Comparison of ENCODE assay signal across 21 mouse cellular contexts in the genomic region with DNA sequence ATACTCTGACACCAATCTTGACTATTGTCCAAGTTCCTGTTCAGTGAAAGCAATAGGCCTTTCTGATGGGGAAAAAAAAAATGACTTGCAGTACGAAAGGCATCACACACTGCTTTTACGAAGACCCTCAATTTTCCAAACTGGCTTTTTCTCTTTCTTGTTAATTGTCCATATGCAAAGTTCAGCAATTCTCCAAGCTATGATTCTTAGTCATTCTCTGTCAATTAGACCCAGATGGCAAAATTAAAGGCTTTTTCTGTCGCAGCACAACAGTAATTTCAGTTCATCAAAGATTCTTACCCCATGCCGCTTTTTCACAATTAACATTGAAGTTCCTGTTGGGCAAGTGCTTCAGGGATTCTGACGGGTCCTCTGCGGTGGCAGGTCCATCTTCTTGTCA.
"Had no signal": no experiment of that assay in that cellular context is flagged by ENCODE, and none has a peak within 500 bp of the region (broad histone marks: within the 10 kb centered on the region; RNA-seq: fewer than 3 reads in every experiment).

No protein-coding gene starts in this region.

- H3K4me1 ChIP-seq: kidney, embryonic 15.5 days; limb, embryonic 12.5 days; limb, embryonic 15.5 days; midbrain, embryonic 12.5 days; midbrain, embryonic 15.5 days; neural tube, embryonic 12.5 days; neural tube, embryonic 15.5 days had no signal

- H3K9ac ChIP-seq: kidney, embryonic 15.5 days; limb, embryonic 12.5 days; limb, embryonic 15.5 days; liver, embryonic 14.5 days; liver, postnatal 0 days; lung, embryonic 14.5 days; midbrain, embryonic 12.5 days; midbrain, embryonic 15.5 days; neural tube, embryonic 12.5 days; neural tube, embryonic 15.5 days had no signal

- H3K27ac ChIP-seq: kidney, embryonic 15.5 days; limb, embryonic 12.5 days; limb, embryonic 15.5 days; liver, embryonic 14.5 days; macrophage; midbrain, embryonic 12.5 days; midbrain, embryonic 15.5 days; neural tube, embryonic 12.5 days; neural tube, embryonic 15.5 days; stomach, postnatal 0 days had no signal

- ATAC-seq: liver, postnatal 0 days; lung, postnatal 0 days; midbrain, embryonic 15.5 days had no signal

- H3K4me2 ChIP-seq: kidney, embryonic 15.5 days; limb, embryonic 12.5 days; limb, embryonic 15.5 days; liver, embryonic 11.5 days; lung, embryonic 14.5 days; midbrain, embryonic 12.5 days; midbrain, embryonic 15.5 days; neural tube, embryonic 12.5 days; neural tube, embryonic 15.5 days had no signal

- DNase-seq: kidney, postnatal 10 days; kidney, postnatal 36 days; left cerebral cortex, postnatal 4 days; liver, postnatal 0 days; lung, embryonic 14.5 days; right cerebral cortex, adult 18-20 months; right cerebral cortex, postnatal 14 days; right cerebral cortex, postnatal 4 days; thymus, postnatal 25 days had no signal

- H3K36me3 ChIP-seq: kidney, embryonic 15.5 days; limb, embryonic 12.5 days; limb, embryonic 15.5 days; midbrain, embryonic 12.5 days; midbrain, embryonic 15.5 days; neural tube, embryonic 12.5 days; neural tube, embryonic 15.5 days had no signal

- H3K9me3 ChIP-seq: kidney, embryonic 15.5 days; limb, embryonic 12.5 days; limb, embryonic 15.5 days; midbrain, embryonic 12.5 days; midbrain, embryonic 15.5 days; neural tube, embryonic 12.5 days; neural tube, embryonic 15.5 days had no signal

- H3K4me3 ChIP-seq: kidney, embryonic 15.5 days; limb, embryonic 12.5 days; limb, embryonic 15.5 days; midbrain, embryonic 12.5 days; midbrain, embryonic 15.5 days; neural tube, embryonic 12.5 days; neural tube, embryonic 15.5 days had no signal

- H3K27me3 ChIP-seq: kidney, embryonic 15.5 days; limb, embryonic 12.5 days; limb, embryonic 15.5 days; midbrain, embryonic 12.5 days; midbrain, embryonic 15.5 days; neural tube, embryonic 12.5 days; neural tube, embryonic 15.5 days had no signal
